Mouse (Mus musculus) erythroblast, embryonic 14.5 days (primary cell): ENCODE data around the gene Atp6v0a4.

ENCODE experiments used
- GATA1 ChIP-seq: IDR thresholded peaks from 2 replicates; pipeline ENCODE4 v1.6.1; 2012; ENCODE audit warnings: low read length, inconsistent platforms, mixed read lengths
- TAL1 ChIP-seq: IDR thresholded peaks from 3 replicates; pipeline ENCODE4 v1.6.1; 2012; ENCODE audit warnings: low read length, inconsistent platforms, mixed read lengths

DNA sequence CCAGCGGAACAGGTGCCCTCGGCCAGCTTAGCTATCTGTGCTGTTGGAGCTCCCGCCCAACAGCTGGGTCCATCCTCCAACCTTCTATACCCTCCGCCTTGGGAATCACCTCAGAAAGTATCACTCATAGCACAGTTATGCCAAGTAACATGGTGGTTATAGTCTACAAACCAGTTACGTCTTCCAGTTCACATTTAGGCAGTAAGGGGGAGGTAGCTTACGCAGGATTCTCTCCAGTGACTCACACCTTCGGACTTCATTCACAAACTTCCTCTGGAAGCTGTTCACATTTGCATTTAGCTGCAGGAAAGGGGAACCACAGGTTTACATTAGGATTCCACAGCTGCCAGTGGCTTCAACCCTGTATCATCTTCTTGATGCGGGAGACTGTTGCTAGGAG lies 31.8 kb downstream of the Atp6v0a4 start:
- no peak for TF ChIP-seq TAL1
- no peak for TF ChIP-seq GATA1
